Mouse (Mus musculus) skeletal muscle tissue, postnatal 0 days (tissue): ENCODE measurements around the gene Actr2. TPM values are rescaled to one million over a fixed set of nuclear protein-coding genes. Genes with fewer than 3 reads are reported as not detected.

Experiments
- polyA plus RNA-seq: library from polyadenylated mRNA; unstranded; fragments of >200 nt; fragmentation: Nextera tagmentation; extraction: Ambion mirVana; gene quantifications from 2 replicates; pipeline ENCODE4 v1.2.1, GENCODE M21; 2015

Actr2 gene
- polyA plus RNA-seq: 42.2 and 50.6 TPM in 2 replicates

GRCm38 (mm10) chr11:20112741-20113480, at the start of gene Actr2:
Actr2 (minus strand) TSS chr11:20112913.

Other genes starting within 250 kb of the Actr2 start
- gene Spred2, start 188.5 kb downstream of the Actr2 start, polyA plus RNA-seq: 2.5 and 3.3 TPM in 2 replicates
- 168 and 186 TPM in 2 replicates for gene Rab1a, start 88.5 kb upstream of the Actr2 start, polyA plus RNA-seq
- gene Cep68, start 136.5 kb upstream of the Actr2 start, polyA plus RNA-seq: 15.8 and 16.6 TPM in 2 replicates
- gene Slc1a4, start 219.8 kb upstream of the Actr2 start, polyA plus RNA-seq: 3.7 and 4.3 TPM in 2 replicates